Mouse (Mus musculus) gastrocnemius, adult 2 months (tissue): ENCODE results near the gene D430019H16Rik. TPM values are rescaled to one million over a fixed set of nuclear protein-coding genes. Genes with fewer than 3 reads are reported as not detected.

ENCODE experiments used
- DNase-seq: peaks from one replicate; pipeline ENCODE4 v3.0.0; 2022
- H3K27ac ChIP-seq: fragments of 200-600 bp; 2 replicates; pipeline ENCODE4 v1.8.1; 2022; ENCODE audit warnings: mild to moderate bottlenecking
- H3K4me3 ChIP-seq: fragments of 200-600 bp; 2 replicates; pipeline ENCODE4 v1.8.1; 2022; ENCODE audit warnings: mild to moderate bottlenecking, moderate library complexity
- CTCF ChIP-seq: fragments of 200-600 bp; IDR thresholded peaks from 2 replicates; pipeline ENCODE4 v1.8.1; 2022; ENCODE audit warnings: antibody characterized with exemption, mild to moderate bottlenecking, moderate library complexity
- intact Hi-C: fragments of 180-260 bp; cut with DNase I; formaldehyde crosslinking; loops from one replicate; pipeline ENCODE4 v1.15.1; 2025
- long read RNA-seq, 2 experiments: library from polyadenylated mRNA; stranded (forward); transcript quantifications; one replicate each; pipeline ENCODE4 v2.0.0; 2021
- total RNA-seq, 2 experiments: library from RNA; stranded (reverse); gene quantifications; 2 replicates each; pipeline ENCODE4 v1.2.3; 2021

Gene D430019H16Rik
- under 1 TPM; 0.22 to 0.26 TPM for total RNA-seq
- long read RNA-seq, experiment 1: 0 reads
- long read RNA-seq, experiment 2: 0 reads

DNA sequence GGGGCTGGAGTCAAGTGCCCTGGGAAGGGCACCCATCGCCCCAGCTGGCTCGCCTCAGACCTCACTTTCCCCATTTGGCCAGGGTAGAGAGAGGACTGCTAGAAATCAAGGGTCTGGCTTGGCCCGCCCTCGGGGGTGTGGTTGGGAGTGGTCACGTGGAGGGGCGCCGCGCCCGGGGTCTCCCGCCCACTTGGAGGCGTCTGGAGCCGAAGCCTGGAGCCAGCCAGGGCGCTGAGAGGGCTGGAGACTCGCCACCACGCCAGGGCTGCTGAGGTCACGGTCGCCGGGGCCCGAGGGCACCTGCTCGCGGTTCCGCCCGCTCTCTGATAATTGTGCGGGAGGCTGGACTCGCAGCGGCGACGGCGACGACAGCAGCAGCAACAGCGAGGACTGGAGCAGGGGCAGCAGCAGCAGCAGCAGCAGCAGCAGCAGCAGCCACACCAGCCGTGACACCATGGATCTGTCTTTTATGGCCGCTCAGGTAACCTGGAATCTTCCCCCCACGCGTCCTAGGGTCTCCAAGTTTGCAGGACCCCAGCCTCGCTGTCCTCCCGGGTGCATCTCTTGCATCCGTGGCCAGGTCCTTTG is at the start of gene D430019H16Rik:
TSS of gene D430019H16Rik (plus strand) at position 187 of the 588 bp plus-strand sequence.
- Histone ChIP-seq H3K27ac (no peak within 1 kb of the TSS), H3K4me3 (peak within 1 kb of the TSS; percentile 68)
- DNase-seq: peak; percentile 77
- no peak for TF ChIP-seq CTCF
- intact Hi-C loops: no loop called here

DNA sequence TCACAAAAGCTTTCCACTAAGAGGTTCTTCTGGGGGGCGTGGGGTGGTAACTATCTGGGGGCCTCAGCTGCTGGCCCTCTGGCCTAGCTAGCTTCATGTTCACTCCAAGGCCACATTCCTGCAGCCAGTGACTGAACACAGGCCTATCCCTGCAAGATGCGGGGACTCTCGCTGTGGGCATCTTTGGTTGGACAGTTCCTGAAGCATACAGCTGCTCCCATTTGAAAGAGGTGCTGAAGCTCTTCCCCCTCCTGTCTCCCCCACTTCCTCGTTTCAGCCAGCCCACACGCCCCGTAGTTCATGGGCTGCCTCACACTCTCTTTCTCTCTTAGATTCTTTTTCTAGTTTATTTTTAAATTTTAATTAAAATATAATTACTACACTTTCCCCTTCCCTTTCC is 47.6 kb upstream of the D430019H16Rik start:
- TF ChIP-seq CTCF: no peak
- intact Hi-C loops: no loop called here
- H3K27ac ChIP-seq: no peak overlapping the region

DNA sequence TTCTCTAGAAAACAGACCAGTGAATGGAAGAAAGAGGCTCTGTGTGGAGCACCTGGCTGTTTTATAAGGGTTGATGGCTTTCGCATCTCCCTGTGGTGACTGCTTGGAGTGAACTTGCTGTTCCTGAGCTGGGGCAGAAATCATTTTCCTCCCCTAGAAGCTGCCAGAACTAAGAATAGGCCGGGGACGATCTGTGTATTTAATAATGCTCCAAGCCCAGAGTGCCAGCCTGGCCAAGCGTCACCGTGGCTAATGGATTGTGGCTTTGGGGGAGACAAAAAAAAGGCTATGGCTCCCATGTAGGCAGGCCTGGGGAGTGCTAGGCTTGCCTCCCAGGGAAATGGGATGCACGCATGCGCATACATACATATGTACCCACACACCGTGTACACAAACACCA is 39.7 kb upstream of the D430019H16Rik start:
- no peak for DNase-seq
- TF ChIP-seq CTCF: no peak
- Histone ChIP-seq H3K27ac (no peak overlapping the region), H3K4me3 (no peak overlapping the region)
- intact Hi-C loops: no loop called here

More for the DNA sequence above, 47.6 kb upstream of the D430019H16Rik start:
- DNase-seq: no peak
- H3K4me3 ChIP-seq: no peak overlapping the region

DNA sequence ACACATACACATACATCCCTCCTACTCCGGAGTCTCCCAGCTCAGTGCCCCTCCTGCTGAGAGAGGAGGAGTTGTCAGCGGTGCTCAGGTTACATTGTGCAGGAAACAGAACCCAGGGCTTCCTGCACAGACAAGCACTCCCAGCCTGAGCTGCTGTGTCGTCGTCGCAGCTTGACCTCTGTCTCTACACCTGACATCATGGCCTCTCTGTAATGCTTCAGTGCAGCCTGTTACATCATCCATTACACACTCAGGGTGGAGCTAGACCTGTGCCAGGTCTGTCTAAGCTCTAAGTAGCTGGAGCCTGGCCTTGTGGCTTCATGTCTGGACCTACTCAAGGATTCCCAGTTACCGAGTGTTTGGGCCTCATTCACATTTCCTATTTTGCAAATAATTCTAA is 33.2 kb upstream of the D430019H16Rik start:
- TF ChIP-seq CTCF: no peak
- intact Hi-C loops: loop anchor here (10.0 kb wide), 1 partner anchor 366 kb away; no protein-coding TSS in a partner anchor
- DNase-seq: peak; percentile 24
- H3K27ac ChIP-seq: no peak overlapping the region
- H3K4me3 ChIP-seq: no peak overlapping the region

DNA sequence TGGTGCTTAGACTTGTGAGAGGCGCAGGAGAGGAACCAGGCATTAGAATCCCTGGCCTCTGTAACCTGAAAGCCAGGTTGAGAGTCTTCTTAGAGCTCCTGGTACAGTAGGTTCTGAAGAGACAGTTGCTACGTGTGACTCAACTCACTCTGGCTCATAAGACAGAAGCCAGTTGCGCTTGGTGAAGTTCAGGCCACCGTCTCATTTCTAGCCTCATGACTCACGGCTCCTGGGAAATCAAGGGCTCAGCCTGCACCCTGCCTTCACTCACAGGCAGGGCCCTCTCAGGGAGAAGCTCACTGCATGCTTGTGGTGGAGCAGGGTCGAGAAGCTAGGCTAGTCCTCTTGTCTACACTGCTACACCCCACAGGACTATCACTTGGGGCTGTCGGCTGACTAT is 27.1 kb upstream of the D430019H16Rik start:
- no peak for TF ChIP-seq CTCF
- Histone ChIP-seq H3K4me3 (no peak overlapping the region), H3K27ac (no peak overlapping the region)
- no peak for DNase-seq
- intact Hi-C loops: loop anchor here (10.0 kb wide), 1 partner anchor 372 kb away; no protein-coding TSS in a partner anchor

DNA sequence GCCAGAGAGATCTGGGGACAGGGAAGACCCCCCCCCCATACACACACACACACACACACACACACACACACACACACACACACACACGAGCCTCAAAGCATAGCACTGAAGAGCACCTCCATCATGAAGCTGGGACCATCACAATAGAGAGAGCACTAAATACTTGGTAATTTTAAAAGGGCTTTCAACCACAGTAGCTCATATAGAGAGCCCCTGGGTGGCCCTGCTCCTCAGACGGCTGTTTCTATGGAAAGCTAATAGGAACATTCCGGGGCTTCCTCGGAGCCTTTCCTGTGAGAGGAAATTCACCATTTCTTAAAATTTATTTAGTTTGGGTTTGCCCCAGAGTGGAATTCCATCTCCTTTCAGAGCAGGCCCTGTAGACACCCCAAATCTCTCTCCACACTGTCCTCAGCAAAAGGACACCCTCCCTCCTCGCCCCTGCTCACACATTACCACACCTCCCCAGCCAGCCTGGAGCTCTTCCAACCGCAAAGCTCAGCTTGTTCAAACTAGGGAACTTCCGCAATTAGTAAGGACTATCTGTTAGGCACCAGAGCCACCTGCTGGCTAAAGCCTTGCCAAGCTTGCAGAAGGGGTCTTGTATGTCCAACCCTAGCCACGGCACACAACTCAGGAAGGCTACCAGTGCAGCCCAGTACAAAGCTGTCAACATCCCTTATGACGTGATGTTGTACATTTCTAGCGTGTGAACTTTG is 26.5 kb upstream of the D430019H16Rik start:
- no peak overlapping the region for H3K27ac ChIP-seq
- intact Hi-C loops: loop anchor here (10.0 kb wide), 1 partner anchor 372 kb away; no protein-coding TSS in a partner anchor
- DNase-seq: peak; percentile 72
- peak; percentile 56 for TF ChIP-seq CTCF
- H3K4me3 ChIP-seq: no peak overlapping the region

DNA sequence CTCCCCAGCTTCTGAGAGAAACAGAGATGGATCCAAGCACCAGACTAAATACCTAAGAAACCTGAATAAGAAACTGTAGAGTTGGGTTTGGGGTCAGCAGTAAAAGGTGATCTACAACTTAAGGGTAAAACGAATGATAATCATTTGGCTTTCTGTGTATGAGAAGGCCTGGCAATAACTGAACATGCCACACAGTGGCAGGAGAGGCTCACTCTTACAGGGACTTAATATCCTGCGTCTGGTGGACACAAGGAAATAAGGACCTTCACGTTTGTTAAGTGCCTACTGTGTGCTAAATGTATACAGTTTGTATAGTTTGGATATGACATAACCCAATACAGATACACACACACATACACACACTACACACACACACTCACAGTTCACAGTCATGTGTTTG is 21.8 kb upstream of the D430019H16Rik start:
- intact Hi-C loops: no loop called here
- no peak overlapping the region for H3K27ac ChIP-seq
- H3K4me3 ChIP-seq: no peak overlapping the region
- TF ChIP-seq CTCF: peak; percentile 46
- DNase-seq: no peak

DNA sequence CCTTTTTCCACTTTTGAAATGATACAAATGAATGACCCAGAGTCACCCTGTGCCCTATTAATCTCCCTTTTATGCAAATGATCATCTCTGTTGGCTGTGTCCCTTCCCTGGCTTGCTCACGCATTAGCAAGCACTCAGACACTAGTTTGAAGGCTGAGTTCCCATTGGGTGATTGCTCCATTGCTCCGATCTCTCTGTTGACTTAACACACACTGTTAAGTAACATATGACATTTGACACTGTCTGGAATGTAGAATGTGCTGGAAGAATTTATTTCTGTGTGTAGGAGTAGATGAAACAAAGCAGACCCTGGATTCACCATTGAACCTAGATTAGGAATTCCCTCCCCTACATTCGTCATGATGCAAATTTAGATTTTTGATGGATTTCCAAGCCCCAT is 20.8 kb upstream of the D430019H16Rik start:
- intact Hi-C loops: no loop called here
- H3K4me3 ChIP-seq: no peak overlapping the region
- no peak for TF ChIP-seq CTCF
- H3K27ac ChIP-seq: no peak overlapping the region
- DNase-seq: no peak

DNA sequence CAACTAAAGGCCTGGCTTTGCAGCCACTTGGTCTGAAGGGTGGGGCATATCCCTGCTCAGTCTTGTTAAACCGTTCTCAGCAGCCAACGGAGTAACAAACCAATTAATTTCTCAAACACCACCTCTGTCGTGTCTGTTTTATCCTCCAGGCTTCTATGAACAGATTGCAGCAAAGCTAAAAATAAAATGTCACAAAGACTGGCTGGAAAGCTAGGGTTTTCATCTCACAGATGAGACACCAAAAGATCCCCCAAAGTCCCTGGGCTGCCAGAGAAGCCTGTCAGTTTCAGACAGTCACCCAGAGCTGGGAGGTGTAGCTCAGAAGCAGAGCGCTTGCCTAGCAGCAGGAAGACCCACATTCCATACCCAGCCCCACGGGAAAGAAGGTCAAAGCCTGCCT is 15.4 kb upstream of the D430019H16Rik start:
- intact Hi-C loops: no loop called here
- DNase-seq: no peak
- no peak for TF ChIP-seq CTCF

DNA sequence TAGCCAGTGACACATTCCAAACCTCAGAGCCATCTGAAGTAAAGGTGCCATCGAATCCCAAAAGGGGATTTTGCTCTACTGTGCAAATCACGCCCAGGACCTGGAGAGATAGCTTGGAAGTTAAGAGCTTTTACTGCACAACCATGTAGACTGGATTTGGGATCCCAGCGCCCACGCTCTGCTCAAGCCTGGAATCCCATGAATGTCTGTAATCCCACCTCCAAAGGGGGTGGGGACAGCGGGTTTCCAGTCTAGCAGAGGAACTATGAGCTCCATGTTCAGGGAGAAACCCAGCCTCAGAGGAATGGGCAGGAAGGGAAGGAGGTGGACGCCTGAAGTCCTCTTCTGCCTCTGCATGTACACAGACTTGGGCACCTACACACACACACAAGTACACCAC is 13.7 kb upstream of the D430019H16Rik start:
- no peak for TF ChIP-seq CTCF
- H3K4me3 ChIP-seq: no peak overlapping the region
- no peak overlapping the region for H3K27ac ChIP-seq
- no peak for DNase-seq
- intact Hi-C loops: no loop called here

More for the DNA sequence above, 15.4 kb upstream of the D430019H16Rik start:
- H3K4me3 ChIP-seq: no peak overlapping the region
- H3K27ac ChIP-seq: no peak overlapping the region

DNA sequence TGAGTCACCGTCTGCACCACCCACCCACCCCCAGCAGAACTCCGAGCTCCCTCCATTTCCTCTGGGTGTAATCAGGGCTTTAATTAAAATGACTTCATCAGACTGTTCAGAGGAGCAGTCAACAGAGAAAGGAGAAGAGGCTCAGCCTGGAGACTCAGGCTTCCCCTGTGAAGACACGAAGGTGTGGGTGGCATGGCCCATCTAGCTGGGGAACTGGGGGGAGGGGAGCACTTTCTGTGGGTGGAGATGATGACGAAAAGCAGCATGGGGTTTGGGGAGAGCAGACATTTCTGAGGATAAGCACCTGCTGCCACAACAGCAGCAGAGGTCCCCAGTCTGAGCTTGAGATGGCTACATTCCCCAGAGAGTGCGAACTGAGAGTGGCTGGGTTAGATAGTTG is 10.1 kb upstream of the D430019H16Rik start:
- H3K27ac ChIP-seq: no peak overlapping the region
- TF ChIP-seq CTCF: no peak
- no peak overlapping the region for H3K4me3 ChIP-seq
- DNase-seq: no peak
- intact Hi-C loops: no loop called here

DNA sequence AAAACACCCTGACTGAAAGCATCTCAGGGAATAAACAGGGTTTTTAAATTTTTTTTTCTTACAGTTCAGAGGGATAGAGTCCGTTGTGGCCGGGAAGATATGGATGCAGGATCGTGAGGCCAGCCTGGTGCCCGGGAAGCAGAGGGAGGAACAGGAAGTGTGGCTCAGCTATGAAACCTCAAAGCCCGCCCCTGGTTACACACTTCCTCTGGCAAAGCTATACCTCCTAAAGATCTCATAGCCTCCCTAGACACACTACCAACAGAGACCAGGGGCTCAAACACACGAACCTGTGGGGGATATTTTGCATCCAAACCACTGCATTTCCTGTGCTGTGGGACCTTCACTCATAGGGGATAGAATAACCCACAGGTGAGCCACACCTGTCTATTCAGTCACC is 7.9 kb upstream of the D430019H16Rik start:
- no peak for DNase-seq
- TF ChIP-seq CTCF: no peak
- intact Hi-C loops: no loop called here
- H3K4me3 ChIP-seq: no peak overlapping the region
- no peak overlapping the region for H3K27ac ChIP-seq

DNA sequence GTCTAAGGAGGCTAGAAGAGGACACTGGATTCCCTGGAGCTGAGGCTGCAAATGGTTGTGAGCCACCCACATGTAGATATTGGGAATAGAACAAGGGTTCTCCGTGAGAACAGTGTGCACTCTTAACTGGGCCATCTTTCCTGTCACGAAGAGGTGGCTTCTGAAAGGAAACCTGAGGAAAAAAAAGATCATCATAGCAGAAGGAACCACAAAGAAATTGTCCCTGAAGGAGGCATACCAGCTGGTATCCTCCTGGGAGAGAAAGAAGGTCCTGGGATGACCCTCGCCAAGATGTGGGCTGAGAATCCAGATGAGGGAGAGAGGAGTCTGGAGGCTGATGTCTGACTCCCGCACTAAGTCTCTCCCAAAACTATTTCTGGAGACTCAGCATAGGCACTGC is 4.4 kb upstream of the D430019H16Rik start:
- no peak overlapping the region for H3K27ac ChIP-seq
- DNase-seq: no peak
- intact Hi-C loops: no loop called here
- H3K4me3 ChIP-seq: no peak overlapping the region
- no peak for TF ChIP-seq CTCF
